Mouse (Mus musculus) heart, embryonic 14.5 days (tissue): ENCODE measurements around the gene Hist1h2ak. TPM values are rescaled to one million over a fixed set of nuclear protein-coding genes. Genes with fewer than 3 reads are reported as not detected.
"Not testable (repeated sequence)": the region's sequence is repeated elsewhere in the genome, so short reads cannot be mapped to it uniquely, and the experiment has no call there.

Experiments
- ATAC-seq: fragments of 200-750 bp; cut with Nextera tagmentation; 2 replicates; pipeline ENCODE4 v1.8.0; 2017; ENCODE audit warnings: low read depth, moderate TSS enrichment; ENCODE audit not compliant: insufficient number of reproducible peaks, insufficient read depth, low FRiP score
- H3K27ac ChIP-seq, 2 experiments: fragments of 200-500 bp in 1 of 2; fragments of 300-500 bp in 1 of 2; sonication (generic) in 1 of 2; replicated peaks in 1 of 2; 2 replicates each; pipeline ENCODE4 v1.5.1; 2012 to 2014; ENCODE audit warnings: low read depth in 2 of 2, low read length in 2 of 2, control low read depth in 1 of 2, mild to moderate bottlenecking in 1 of 2, mixed read lengths in 1 of 2; ENCODE audit not compliant: control insufficient read depth in 1 of 2, insufficient read depth in 1 of 2
- H3K27me3 ChIP-seq: fragments of 300-500 bp; sonication (generic); 2 replicates; pipeline ENCODE4 v1.6.1; 2014; ENCODE audit warnings: mild to moderate bottlenecking, low read length, control low read depth; ENCODE audit not compliant: control insufficient read depth, insufficient read depth
- H3K36me3 ChIP-seq: fragments of 300-500 bp; sonication (generic); 2 replicates; pipeline ENCODE4 v1.6.1; 2014; ENCODE audit warnings: mild to moderate bottlenecking, control low read depth, low read length, mixed read lengths; ENCODE audit not compliant: control insufficient read depth, insufficient read depth
- H3K4me1 ChIP-seq, 2 experiments: fragments of 200-500 bp in 1 of 2; fragments of 300-500 bp in 1 of 2; sonication (generic) in 1 of 2; 2 replicates each; pipeline ENCODE4 v1.6.1; 2012 to 2014; ENCODE audit warnings: low read length in 2 of 2, control low read depth in 1 of 2, mixed read lengths in 1 of 2; ENCODE audit not compliant: control insufficient read depth in 2 of 2, insufficient read depth in 2 of 2
- H3K4me2 ChIP-seq: fragments of 300-500 bp; sonication (generic); 2 replicates; pipeline ENCODE4 v1.6.1; 2014; ENCODE audit warnings: mild to moderate bottlenecking, low read length
- H3K4me3 ChIP-seq, 2 experiments: fragments of 200-500 bp in 1 of 2; fragments of 300-500 bp in 1 of 2; sonication (generic) in 1 of 2; 2 replicates each; pipeline ENCODE4 v1.5.1; 2012 to 2014; ENCODE audit warnings: low read length in 2 of 2, mild to moderate bottlenecking in 2 of 2, control low read depth in 1 of 2, low read depth in 1 of 2, moderate library complexity in 1 of 2; ENCODE audit not compliant: control insufficient read depth in 1 of 2, insufficient read depth in 1 of 2
- H3K9ac ChIP-seq: fragments of 300-500 bp; sonication (generic); 2 replicates; pipeline ENCODE4 v1.6.1; 2014; ENCODE audit warnings: mild to moderate bottlenecking, low read length
- H3K9me3 ChIP-seq: fragments of 300-500 bp; sonication (generic); 2 replicates; pipeline ENCODE4 v1.6.1; 2016; ENCODE audit warnings: low read length, control low read depth; ENCODE audit not compliant: control insufficient read depth
- WGBS: fragments of 180-500 bp; shearing (Covaris S2); extraction: QIAGEN DNeasy Blood & Tissue Kit; methylation state at CpG from one replicate; pipeline ENCODE4 v1.1.7; 2014; 5-methylcytosine and 5-hydroxymethylcytosine counted together
- polyA plus RNA-seq: library from polyadenylated mRNA; unstranded; fragments of >200 nt; fragmentation: Nextera tagmentation; extraction: Ambion mirVana; gene quantifications from 2 replicates; pipeline ENCODE4 v1.2.1, GENCODE M21; 2014

The Hist1h2ak gene
- polyA plus RNA-seq, 1 experiment from 2014 or later: 4.3 TPM

- WGBS: 5% methylated on average over 11 of the region's 11 CpGs
- H3K27ac ChIP-seq: peak overlapping the region; percentile 80 to 84
- ATAC-seq: no peak
Measured at GRCm38 (mm10) chr13:21722373-21722925, 31.2 kb downstream of the Hist1h2ak start.

GRCm38 (mm10) chr13:21721757-21722372 is 31.8 kb downstream of the Hist1h2ak start, which contains the start of gene Hist1h2bm:
Hist1h2bm (plus strand) TSS chr13:21722044.
- under 1% methylated on average over 36 of the region's 37 CpGs for WGBS
- peak within 1 kb of the TSS; percentile 69 for H3K9ac ChIP-seq
- H3K4me2 ChIP-seq: peak within 1 kb of the TSS; percentile 66
- not testable (repeated sequence) for H3K9me3 ChIP-seq, H3K27me3 ChIP-seq, H3K36me3 ChIP-seq
- H3K27ac ChIP-seq: peak within 1 kb of the TSS; percentile 80 to 90
- H3K4me3 ChIP-seq: peak within 1 kb of the TSS; percentile 41 to 49
- peak; percentile 97 for ATAC-seq
- H3K4me1 ChIP-seq: peaks cover 2 to 16% of the 10 kb centered on the region in 2 experiments

More at GRCm38 (mm10) chr13:21722373-21722925, 31.2 kb downstream of the Hist1h2ak start:
- Histone ChIP-seq H3K4me2 (peak overlapping the region; percentile 66), H3K9me3 (no peaks in the 10 kb centered on the region), H3K4me3 (peak overlapping the region; percentile 41 to 42), H3K4me1 (peaks cover 2 to 12% of the 10 kb centered on the region in 2 experiments), H3K36me3 (no peaks in the 10 kb centered on the region), H3K9ac (peak overlapping the region; percentile 64), H3K27me3 (no peaks in the 10 kb centered on the region)

- H3K4me1 ChIP-seq: peaks cover 2 to 16% of the 10 kb centered on the region in 2 experiments
- not testable (repeated sequence) for ATAC-seq, H3K9me3 ChIP-seq, H3K36me3 ChIP-seq, H3K27me3 ChIP-seq
- H3K27ac ChIP-seq: peak overlapping the region; percentile 80 to 90
- H3K4me2 ChIP-seq: peak overlapping the region; percentile 66
- H3K9ac ChIP-seq: peak overlapping the region; percentile 69
- peak overlapping the region; percentile 41 to 49 for H3K4me3 ChIP-seq
- 5% methylated on average over 15 of the region's 44 CpGs for WGBS
Measured at GRCm38 (mm10) chr13:21721107-21721756, 32.4 kb downstream of the Hist1h2ak start.

- Histone ChIP-seq H3K9ac (peak overlapping the region; percentile 68), H3K9me3 (no peaks in the 10 kb centered on the region), H3K4me2 (peak overlapping the region; percentile 74), H3K27ac (peak overlapping the region in 1 of 2 experiments; percentile 43; a peak in 2 of 4 replicates), H3K27me3 (no peaks in the 10 kb centered on the region), H3K36me3 (no peaks in the 10 kb centered on the region), H3K4me1 (peaks cover 5 to 23% of the 10 kb centered on the region in 2 experiments), H3K4me3 (peak overlapping the region in 1 of 2 experiments; percentile 37; a peak in 2 of 4 replicates)
- ATAC-seq: no peak
- 70% methylated on average over 4 of the region's 4 CpGs for WGBS
Measured at GRCm38 (mm10) chr13:21718381-21719080, 35.1 kb downstream of the Hist1h2ak start.

GRCm38 (mm10) chr13:21717397-21718357 is 36.0 kb downstream of the Hist1h2ak start, which contains the start of gene Hist1h3h:
Hist1h3h (plus strand) TSS chr13:21717659.
- not testable (repeated sequence) for H3K27me3 ChIP-seq, H3K36me3 ChIP-seq, H3K9me3 ChIP-seq
- peak within 1 kb of the TSS; percentile 37 to 44 for H3K4me3 ChIP-seq
- peak within 1 kb of the TSS; percentile 74 for H3K9ac ChIP-seq
- H3K27ac ChIP-seq: peak within 1 kb of the TSS; percentile 79 to 92
- H3K4me2 ChIP-seq: peak within 1 kb of the TSS; percentile 74
- H3K4me1 ChIP-seq: peaks cover 5 to 23% of the 10 kb centered on the region in 2 experiments
- WGBS: 3% methylated on average over 22 of the region's 56 CpGs
- peak; percentile 35; the same call in 1 of the 2 replicates for ATAC-seq

GRCm38 (mm10) chr13:21716540-21717391 is 36.9 kb downstream of the Hist1h2ak start:
- Histone ChIP-seq H3K27ac (peak overlapping the region; percentile 81 to 92), H3K9ac (peak overlapping the region; percentile 74), H3K4me1 (peaks cover 5 to 23% of the 10 kb centered on the region in 2 experiments), H3K4me3 (peak overlapping the region; percentile 37 to 43), H3K4me2 (peak overlapping the region; percentile 74)
- not testable (repeated sequence) for H3K36me3 ChIP-seq, ATAC-seq, H3K9me3 ChIP-seq, H3K27me3 ChIP-seq
- WGBS: under 1% methylated on average over 9 of the region's 38 CpGs
